Mouse (Mus musculus) brown adipose tissue, adult 24 weeks (tissue): ENCODE measurements around the gene Fto. TPM values are rescaled to one million over a fixed set of nuclear protein-coding genes. Genes with fewer than 3 reads are reported as not detected.

ENCODE experiments used
- H3K27ac ChIP-seq: fragments of 200-500 bp; replicated peaks from 2 replicates; pipeline ENCODE4 v1.5.1; 2012; ENCODE audit warnings: low read depth, mild to moderate bottlenecking, low read length
- H3K4me1 ChIP-seq: fragments of 200-500 bp; 2 replicates; pipeline ENCODE4 v1.6.1; 2012; ENCODE audit warnings: low read length, mixed read lengths; ENCODE audit not compliant: control insufficient read depth, insufficient read depth, insufficient read length
- H3K4me3 ChIP-seq: fragments of 200-500 bp; 2 replicates; pipeline ENCODE4 v1.5.1; 2012; ENCODE audit warnings: low read depth, mild to moderate bottlenecking, low read length, moderate library complexity; ENCODE audit not compliant: insufficient read depth
- polyA plus RNA-seq: library from polyadenylated mRNA; stranded (reverse); fragments of >200 nt; gene quantifications from 2 replicates; pipeline ENCODE4 v1.2.4, GENCODE M21; 2012; ENCODE audit not compliant: missing spikeins, insufficient read depth, insufficient read length

Gene Fto
- polyA plus RNA-seq, 1 experiment, result 39.7 TPM

DNA sequence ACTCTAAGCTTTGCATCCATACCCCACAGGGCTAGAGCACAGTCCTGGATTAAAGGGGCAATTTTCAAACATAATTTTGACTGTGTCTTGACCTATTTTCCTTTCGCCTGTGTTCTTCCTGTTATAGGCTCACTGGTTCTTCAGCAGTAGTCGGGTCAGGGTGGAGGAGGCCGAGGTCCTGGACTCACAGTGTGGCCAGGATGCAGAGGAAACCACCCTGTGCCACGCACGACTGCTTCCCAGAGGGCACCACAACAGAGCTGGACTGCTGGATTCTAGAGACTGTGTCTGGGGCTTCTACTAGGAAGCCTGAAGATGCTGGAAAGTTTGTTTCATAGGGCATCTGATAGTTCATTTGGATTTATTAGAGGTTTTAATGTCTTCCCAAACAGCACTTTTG, 366.8 kb downstream of the Fto start:
- Histone ChIP-seq H3K4me3 (no peak overlapping the region), H3K4me1 (no peaks in the 10 kb centered on the region), H3K27ac (no peak overlapping the region)

DNA sequence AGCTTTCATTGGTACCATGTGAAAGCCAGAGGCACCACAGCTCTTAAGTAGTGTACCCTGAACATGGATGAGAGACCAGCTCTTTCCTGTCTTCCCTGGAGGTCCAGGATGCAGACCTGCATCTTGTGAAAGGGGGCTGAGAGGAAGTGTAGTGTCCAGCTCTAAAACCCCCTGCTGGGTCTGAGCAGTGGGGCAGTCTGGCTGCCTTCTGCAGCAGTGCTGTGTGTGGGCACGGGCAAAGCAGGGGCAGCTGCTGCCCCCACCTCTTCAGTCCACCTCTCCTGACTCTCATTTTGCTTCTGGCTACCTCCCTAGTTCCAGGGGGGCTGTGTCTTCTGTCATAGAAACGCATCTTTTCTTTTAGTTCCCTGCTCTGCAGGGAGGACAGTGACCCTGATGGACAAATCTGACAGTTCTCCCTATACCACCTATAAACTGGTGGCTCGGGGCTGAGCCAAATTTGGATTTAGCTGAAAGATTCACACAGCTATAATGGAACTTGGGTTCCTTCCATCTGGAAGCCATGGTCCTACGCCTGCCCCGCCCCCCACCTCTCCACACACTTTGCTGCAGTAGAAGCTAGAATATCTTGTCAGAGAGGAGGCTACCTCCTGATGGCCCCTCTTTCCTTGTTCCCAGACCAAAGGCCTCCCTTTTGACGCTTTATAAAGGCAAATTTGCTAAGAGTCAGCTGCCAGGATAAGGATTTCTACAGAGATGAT, 371.4 kb downstream of the Fto start:
- no peaks in the 10 kb centered on the region for H3K4me1 ChIP-seq
- no peak overlapping the region for H3K4me3 ChIP-seq
- H3K27ac ChIP-seq, result no peak overlapping the region

GRCm38 (mm10) chr8:91685408-91685807, 372.1 kb downstream of the Fto start:
- no peak overlapping the region for H3K4me3 ChIP-seq
- H3K27ac ChIP-seq, result no peak overlapping the region
- H3K4me1 ChIP-seq, result no peaks in the 10 kb centered on the region

GRCm38 (mm10) chr8:91692056-91692721, 378.9 kb downstream of the Fto start:
- Histone ChIP-seq H3K27ac (no peak overlapping the region), H3K4me1 (no peaks in the 10 kb centered on the region), H3K4me3 (no peak overlapping the region)

DNA sequence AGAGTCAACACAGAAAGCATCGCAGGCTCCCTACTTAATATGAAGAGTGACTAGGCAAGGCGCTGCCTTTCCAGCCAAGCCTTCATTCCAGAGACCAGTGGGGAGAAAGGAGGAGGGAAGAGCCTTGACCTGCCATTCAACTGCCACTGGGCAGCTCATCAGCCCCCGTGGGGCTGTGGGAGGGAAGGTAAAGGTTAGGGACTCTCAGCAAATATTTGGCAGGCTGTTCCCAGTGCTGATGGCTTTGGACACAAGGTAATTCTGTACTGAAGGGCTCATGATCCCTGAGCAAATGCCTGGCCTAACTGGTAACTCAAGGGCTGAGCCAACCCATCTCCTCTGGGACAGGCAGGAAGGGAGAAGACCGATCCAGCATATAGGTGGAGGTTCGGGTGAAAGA, 393.2 kb downstream of the Fto start:
- H3K27ac ChIP-seq, result no peak overlapping the region
- no peak overlapping the region for H3K4me3 ChIP-seq
- peaks cover 6% of the 10 kb centered on the region for H3K4me1 ChIP-seq

GRCm38 (mm10) chr8:91708661-91709060, 395.3 kb downstream of the Fto start:
- H3K27ac ChIP-seq, result no peak overlapping the region
- no peak overlapping the region for H3K4me3 ChIP-seq
- H3K4me1 ChIP-seq, result peaks cover 6% of the 10 kb centered on the region

GRCm38 (mm10) chr8:91709768-91710167, 396.4 kb downstream of the Fto start:
- H3K27ac ChIP-seq, result no peak overlapping the region
- no peak overlapping the region for H3K4me3 ChIP-seq
- H3K4me1 ChIP-seq, result peaks cover 6% of the 10 kb centered on the region

DNA sequence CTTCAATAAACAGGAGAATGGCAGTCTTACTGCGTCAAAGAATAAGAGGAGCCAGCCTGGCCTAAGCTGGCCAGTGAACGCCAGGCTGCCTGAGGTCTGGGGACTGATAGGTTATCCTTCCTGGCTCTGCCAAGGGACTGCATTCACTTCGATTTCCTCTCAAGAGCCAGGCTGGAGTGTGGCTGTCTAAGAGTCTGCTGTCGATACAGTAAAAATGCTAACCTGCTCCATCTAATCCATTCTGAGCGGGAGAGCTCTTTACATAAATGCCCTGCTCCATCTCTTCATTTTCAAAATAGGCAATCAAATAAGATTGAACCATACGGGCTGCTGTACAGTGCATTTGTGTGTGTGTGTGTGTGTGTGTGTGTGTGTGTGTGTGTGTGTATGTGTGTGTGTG, 397.9 kb downstream of the Fto start:
- peaks cover 5% of the 10 kb centered on the region for H3K4me1 ChIP-seq
- no peak overlapping the region for H3K27ac ChIP-seq
- no peak overlapping the region for H3K4me3 ChIP-seq

DNA sequence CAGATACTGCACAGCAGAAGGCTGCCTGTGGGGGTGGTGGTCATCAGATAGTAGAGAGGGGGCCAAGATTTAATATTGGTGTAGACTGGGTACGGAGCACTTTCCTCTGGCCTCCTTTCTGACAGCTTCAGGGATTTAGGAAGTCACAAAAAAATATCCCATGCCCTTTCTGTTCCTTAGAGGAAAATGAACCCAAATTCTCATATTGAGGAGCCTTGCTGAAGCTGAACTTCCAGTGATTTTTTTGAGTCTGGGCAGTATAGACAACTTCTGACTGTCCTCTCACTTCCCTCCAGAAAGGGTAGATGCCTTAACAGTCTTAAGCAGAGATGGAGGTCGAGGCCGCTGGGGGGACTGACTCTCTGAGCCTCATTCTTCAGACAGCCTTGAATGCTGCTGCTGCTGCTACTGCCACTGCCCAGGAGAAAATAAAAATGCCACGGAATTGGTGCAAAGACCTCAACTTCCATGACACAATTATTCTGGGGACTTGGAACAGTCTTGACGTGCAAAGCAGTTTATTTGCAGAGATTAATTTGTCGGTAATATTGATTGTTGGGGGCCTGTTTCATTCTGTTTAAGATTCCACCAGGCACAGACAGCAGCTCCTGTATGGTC, 398.8 kb downstream of the Fto start:
- Histone ChIP-seq H3K4me3 (no peak overlapping the region), H3K27ac (no peak overlapping the region), H3K4me1 (no peaks in the 10 kb centered on the region; the same call in 1 of the 2 replicates)

DNA sequence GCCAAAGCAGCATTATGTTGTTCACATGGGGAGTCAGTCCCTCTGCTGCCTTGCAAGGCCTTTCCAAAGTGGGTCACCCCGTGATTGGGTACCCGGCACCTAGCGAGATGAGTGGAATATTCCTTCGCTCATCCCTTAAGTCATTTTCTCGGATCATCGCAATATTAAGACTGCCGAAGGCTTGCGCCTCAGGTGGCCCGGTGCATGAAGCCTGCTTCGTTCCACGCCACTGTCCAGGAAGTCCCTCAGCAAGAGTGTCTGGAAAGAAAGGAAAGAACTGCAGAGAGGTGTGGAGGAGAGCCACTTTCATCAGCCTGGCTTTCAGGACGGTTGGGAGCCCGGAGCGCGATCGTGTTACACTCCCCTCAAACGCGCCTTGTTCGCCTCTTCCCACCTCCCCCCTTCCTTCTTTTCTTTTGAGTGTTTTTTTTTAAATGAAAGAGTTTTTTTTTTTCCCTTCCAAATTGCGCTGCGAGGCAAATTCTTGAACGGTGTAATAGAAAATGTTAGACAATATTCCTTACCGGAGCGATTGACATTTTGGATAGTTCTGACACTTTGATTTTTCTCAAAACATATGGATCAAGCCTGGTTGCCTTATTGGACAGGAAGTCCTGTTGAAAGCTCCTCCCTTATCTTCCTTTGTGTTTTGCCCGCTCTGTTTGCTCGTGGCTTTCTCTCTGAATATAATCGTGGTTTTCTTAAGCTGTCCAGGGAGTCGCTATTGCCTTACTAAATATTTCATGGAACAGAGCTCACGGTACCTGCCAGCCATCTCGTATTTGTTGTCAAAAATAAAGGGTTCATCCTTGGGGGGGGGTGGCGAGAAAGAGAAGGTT, 399.6 kb downstream of the Fto start:
- no peak overlapping the region for H3K27ac ChIP-seq
- no peaks in the 10 kb centered on the region; the same call in 1 of the 2 replicates for H3K4me1 ChIP-seq
- peak overlapping the region; percentile 32; the same call in 1 of the 2 replicates for H3K4me3 ChIP-seq

DNA sequence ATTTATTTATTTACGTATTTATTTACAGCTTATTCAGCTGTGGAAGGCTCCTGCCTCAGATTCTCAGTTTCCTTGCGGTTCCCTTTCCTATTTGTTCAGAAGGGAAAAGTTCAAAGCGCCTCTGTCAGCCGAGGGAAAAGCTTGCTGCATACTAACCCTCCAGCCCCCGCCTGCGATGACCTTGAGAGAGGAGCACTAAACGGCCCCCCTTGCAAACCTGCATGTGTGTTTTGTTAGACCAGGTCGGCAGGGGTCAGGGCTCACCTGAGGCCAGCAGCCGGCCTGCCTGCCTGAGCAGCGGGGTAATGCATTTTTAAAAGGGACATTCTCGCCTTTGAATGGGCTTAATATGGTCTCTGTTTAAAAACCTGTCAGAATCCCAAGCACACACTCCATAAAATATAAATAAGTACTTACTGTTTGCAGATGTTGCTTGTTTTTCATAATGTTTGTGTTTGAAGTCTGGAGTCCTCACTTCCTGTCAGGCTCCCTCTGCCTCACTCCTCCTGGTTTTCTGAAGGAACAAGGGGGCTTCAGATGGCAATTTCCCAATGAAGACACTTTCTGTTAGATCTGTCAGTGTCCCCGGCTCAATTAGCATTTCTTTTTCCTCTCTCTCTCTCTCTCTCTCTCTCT, 400.5 kb downstream of the Fto start:
- Histone ChIP-seq H3K27ac (no peak overlapping the region), H3K4me1 (no peaks in the 10 kb centered on the region; the same call in 1 of the 2 replicates), H3K4me3 (peak overlapping the region; percentile 32; the same call in 1 of the 2 replicates)

- no peak overlapping the region for H3K27ac ChIP-seq
- no peaks in the 10 kb centered on the region; the same call in 1 of the 2 replicates for H3K4me1 ChIP-seq
- no peak overlapping the region for H3K4me3 ChIP-seq
Observed at GRCm38 (mm10) chr8:91714733-91715132, 401.4 kb downstream of the Fto start.

GRCm38 (mm10) chr8:91715387-91716085, 402.2 kb downstream of the Fto start:
- H3K27ac ChIP-seq, result no peak overlapping the region

More at GRCm38 (mm10) chr8:91715387-91716085, 402.2 kb downstream of the Fto start:
- Histone ChIP-seq H3K4me3 (no peak overlapping the region), H3K4me1 (no peaks in the 10 kb centered on the region; the same call in 1 of the 2 replicates)
